ENCODE assay signal across 10 mouse cellular contexts in genomic region chr19:45032570-45033332, GRCm38 (mm10). TPM values are rescaled to one million over a fixed set of nuclear protein-coding genes. Genes with fewer than 3 reads are reported as not detected.
A peak's percentile ranks its signal among the peaks of the same experiment; 100 is the strongest.
DNase-seq lines count a peak whose midpoint lies in the region; ATAC-seq and TF ChIP-seq lines count a peak whose summit lies in the region.
"Had no signal": no experiment of that assay in that cellular context is flagged by ENCODE, and none has a peak within 500 bp of the region (broad histone marks: within the 10 kb centered on the region; RNA-seq: fewer than 3 reads in every experiment).

No protein-coding gene starts in this region.

- 52% methylated on average over 17 of the region's 17 CpGs for WGBS in kidney, embryonic 15.5 days
- WGBS in liver, embryonic 14.5 days (ENCODE audit: insufficient replicate concordance), result 51% methylated on average over 17 of the region's 17 CpGs

- H3K4me1 ChIP-seq in kidney, embryonic 15.5 days, result peaks cover 48% of the 10 kb centered on the region
- H3K4me1 ChIP-seq in liver, embryonic 14.5 days (replicated peaks; ENCODE audit: control insufficient read depth in 2 of 2, insufficient read depth in 2 of 2, low read length in 1 of 2), result peaks cover 0 to 2% of the 10 kb centered on the region in 2 experiments; a peak in 1 of 4 replicates

- TF ChIP-seq CTCF in liver, embryonic 14.5 days (IDR thresholded peaks at IDR 0.05; ENCODE audit: low read depth), result peak; percentile 45

- H3K4me2 ChIP-seq in kidney, embryonic 15.5 days, result no peak overlapping the region
- no peak overlapping the region for H3K4me2 ChIP-seq in liver, embryonic 14.5 days (ENCODE audit: low read depth)
- H3K4me2 ChIP-seq: lung, embryonic 15.5 days had no signal

- TF ChIP-seq EP300 in liver, embryonic 14.5 days (IDR thresholded peaks at IDR 0.05; ENCODE audit: low read depth), result no peak

- H3K27me3 ChIP-seq in kidney, embryonic 15.5 days, result no peaks in the 10 kb centered on the region
- no peaks in the 10 kb centered on the region for H3K27me3 ChIP-seq in liver, embryonic 14.5 days (ENCODE audit: control insufficient read depth, insufficient read depth, low read length)
- H3K27me3 ChIP-seq: lung, embryonic 15.5 days had no signal

- H3K4me3 ChIP-seq in kidney, embryonic 15.5 days (replicated peaks), result no peak overlapping the region
- H3K4me3 ChIP-seq in liver, embryonic 14.5 days (ENCODE audit: insufficient read depth in 1 of 2, low read depth in 2 of 2, low read length in 2 of 2), result no peak overlapping the region
- H3K4me3 ChIP-seq: lung, embryonic 15.5 days had no signal

- DNase-seq in cerebellum, adult 11-12 months, result peak; percentile 58
- no peak for DNase-seq in cerebellum, postnatal 4 days (ENCODE audit: low spot score in 2 of 2)
- DNase-seq in kidney, postnatal 10 days, result peak; percentile 67
- peak; percentile 86 for DNase-seq in MEL-GATA-1-ER (ENCODE audit: extremely low read depth, low read depth)
- DNase-seq in liver, embryonic 14.5 days (ENCODE audit: low read depth in 3 of 3, low spot score in 3 of 3), result no peak
- DNase-seq in ovary, adult 18-20 months (ENCODE audit: low spot score), result no peak
- no peak for DNase-seq in layer of hippocampus, postnatal 14 days (ENCODE audit: low spot score in 2 of 2)

- no peak for ATAC-seq in kidney, embryonic 15.5 days (replicated peaks; ENCODE audit: low FRiP score)
- ATAC-seq in liver, embryonic 14.5 days (ENCODE audit: insufficient read depth), result no peak

- H3K9me3 ChIP-seq in kidney, embryonic 15.5 days (replicated peaks), result no peaks in the 10 kb centered on the region
- H3K9me3 ChIP-seq in liver, embryonic 14.5 days (ENCODE audit: control insufficient read depth, low read length), result no peaks in the 10 kb centered on the region
- H3K9me3 ChIP-seq: G1E; lung, embryonic 15.5 days had no signal

- H3K9ac ChIP-seq in kidney, embryonic 15.5 days, result no peak overlapping the region
- no peak overlapping the region for H3K9ac ChIP-seq in liver, embryonic 14.5 days (replicated peaks)
- H3K9ac ChIP-seq: lung, embryonic 15.5 days had no signal

- H3K36me3 ChIP-seq in kidney, embryonic 15.5 days, result peaks cover 16% of the 10 kb centered on the region
- H3K36me3 ChIP-seq in liver, embryonic 14.5 days (replicated peaks; ENCODE audit: control insufficient read depth, insufficient read depth, low read depth), result no peaks in the 10 kb centered on the region

- H3K27ac ChIP-seq in kidney, embryonic 15.5 days, result no peak overlapping the region
- no peak overlapping the region for H3K27ac ChIP-seq in liver, embryonic 14.5 days
- H3K27ac ChIP-seq: lung, embryonic 15.5 days had no signal

RNA-seq across cellular contexts. Expression of gene Pdzd7, which starts 12.8 kb away (rescaled TPM):
- 0.78 and 1.1 TPM in 2 replicates for polyA plus RNA-seq in kidney, embryonic 15.5 days (2015; fragmentation: Nextera tagmentation; extraction: Ambion mirVana)
- polyA plus RNA-seq in liver, embryonic 14.5 days (2012; rRNA removed), result 0.02 and 0.03 TPM in 2 replicates
- polyA plus RNA-seq in liver, embryonic 14.5 days (2014; fragmentation: Nextera tagmentation; extraction: Ambion mirVana), result not detected in 2 replicates
- total RNA-seq in layer of hippocampus, postnatal 14 days (2021), result 1 to 10 TPM; 2.1 to 2.3 TPM

RNA-seq across cellular contexts. Expression of gene Sfxn3, which starts 14.6 kb away (rescaled TPM):
- polyA plus RNA-seq in kidney, embryonic 15.5 days (2015; fragmentation: Nextera tagmentation; extraction: Ambion mirVana), result 20.2 and 24.4 TPM in 2 replicates
- polyA plus RNA-seq in liver, embryonic 14.5 days (2012; rRNA removed), result 2.4 TPM in 2 replicates
- 1.8 and 2.5 TPM in 2 replicates for polyA plus RNA-seq in liver, embryonic 14.5 days (2014; fragmentation: Nextera tagmentation; extraction: Ambion mirVana)
- total RNA-seq in layer of hippocampus, postnatal 14 days (2021), result 100 to 1,000 TPM; 113 to 117 TPM

RNA-seq across cellular contexts. Expression of gene Lzts2, which starts 18.5 kb away (rescaled TPM):
- 66.6 and 72.8 TPM in 2 replicates for polyA plus RNA-seq in kidney, embryonic 15.5 days (2015; fragmentation: Nextera tagmentation; extraction: Ambion mirVana)
- polyA plus RNA-seq in liver, embryonic 14.5 days (2012; rRNA removed), result 4.8 and 6.2 TPM in 2 replicates
- 3.7 and 6.0 TPM in 2 replicates for polyA plus RNA-seq in liver, embryonic 14.5 days (2014; fragmentation: Nextera tagmentation; extraction: Ambion mirVana)
- 10 to 100 TPM; 24.0 to 24.6 TPM for total RNA-seq in layer of hippocampus, postnatal 14 days (2021)

RNA-seq across cellular contexts. Expression of gene Mrpl43, which starts 26.5 kb away (rescaled TPM):
- polyA plus RNA-seq in kidney, embryonic 15.5 days (2015; fragmentation: Nextera tagmentation; extraction: Ambion mirVana), result 71.9 and 73.5 TPM in 2 replicates
- 28.9 and 30.5 TPM in 2 replicates for polyA plus RNA-seq in liver, embryonic 14.5 days (2012; rRNA removed)
- polyA plus RNA-seq in liver, embryonic 14.5 days (2014; fragmentation: Nextera tagmentation; extraction: Ambion mirVana), result 19.6 and 20.5 TPM in 2 replicates
- 10 to 100 TPM; 46.2 to 47.5 TPM for total RNA-seq in layer of hippocampus, postnatal 14 days (2021)

RNA-seq across cellular contexts. Expression of gene Twnk, which starts 27.3 kb away (rescaled TPM):
- polyA plus RNA-seq in kidney, embryonic 15.5 days (2015; fragmentation: Nextera tagmentation; extraction: Ambion mirVana), result 29.4 and 29.7 TPM in 2 replicates
- polyA plus RNA-seq in liver, embryonic 14.5 days (2012; rRNA removed), result 6.0 and 8.0 TPM in 2 replicates
- polyA plus RNA-seq in liver, embryonic 14.5 days (2014; fragmentation: Nextera tagmentation; extraction: Ambion mirVana), result 4.3 TPM in 2 replicates
- total RNA-seq in layer of hippocampus, postnatal 14 days (2021), result 10 to 100 TPM; 14.7 to 15.2 TPM

Comparison
In these comparisons a context has a peak if more than half of its experiments do, and no peak if none do; other contexts are left out.
1. DNase-seq: peak in cerebellum, adult 11-12 months (single experiment), kidney, postnatal 10 days (single experiment) and MEL-GATA-1-ER (single experiment); none in cerebellum, postnatal 4 days (0 of 2), liver, embryonic 14.5 days (0 of 3), ovary, adult 18-20 months (single experiment) and layer of hippocampus, postnatal 14 days (0 of 2).